Mouse (Mus musculus) frontal cortex, postnatal 36 days (tissue): Measurements from ENCODE around the gene Ftsj3.
"Not testable (repeated sequence)": the region's sequence is repeated elsewhere in the genome, so short reads cannot be mapped to it uniquely, and the experiment has no call there.

ENCODE experiments used
- DNase-seq, 2 experiments: peaks; one replicate each; pipeline ENCODE4 v3.0.0; 2022; ENCODE audit warnings: low spot score in 2 of 2

Gene Ftsj3

GRCm38 (mm10) chr11:106268326-106269059, 12.6 kb upstream of the Ftsj3 start:
- peak; percentile 39 for DNase-seq

GRCm38 (mm10) chr11:106267871-106268270, 12.0 kb upstream of the Ftsj3 start:
- no peak for DNase-seq

DNA sequence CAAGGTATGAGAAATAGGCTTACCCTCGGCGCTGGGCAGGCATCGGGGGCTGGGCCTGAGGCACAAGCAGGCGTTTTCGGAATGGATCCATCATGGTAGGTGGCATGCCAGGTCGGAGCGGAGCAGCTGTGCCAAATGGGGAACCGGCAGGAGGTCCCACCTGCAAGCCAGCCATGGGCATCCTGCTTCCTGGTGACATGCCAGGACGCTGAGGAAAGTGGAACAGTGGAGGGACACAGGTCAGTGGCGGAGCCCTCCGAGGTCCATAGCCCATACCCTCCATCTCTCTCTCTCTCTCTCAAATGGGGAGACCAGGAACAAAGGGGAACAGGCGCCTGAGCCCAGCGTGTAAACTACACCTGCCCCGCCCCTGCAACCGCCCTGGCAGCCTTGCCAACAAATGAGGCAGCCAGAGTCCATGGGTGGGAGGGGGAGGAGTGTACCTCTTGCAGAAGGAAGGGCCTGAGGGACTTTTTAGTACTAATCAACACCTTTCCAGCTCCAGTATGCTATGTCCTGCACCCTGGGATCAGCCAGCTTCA, 11.5 kb upstream of the Ftsj3 start:
- DNase-seq = no peak

- no peak for DNase-seq
Measured at GRCm38 (mm10) chr11:106266431-106266830, 10.6 kb upstream of the Ftsj3 start.

- DNase-seq = no peak
Measured at GRCm38 (mm10) chr11:106265570-106265969, 9.7 kb upstream of the Ftsj3 start.

GRCm38 (mm10) chr11:106264988-106265387, 9.1 kb upstream of the Ftsj3 start:
- DNase-seq = no peak

GRCm38 (mm10) chr11:106263963-106264362, 8.1 kb upstream of the Ftsj3 start:
- no peak for DNase-seq

- no peak for DNase-seq
Measured at GRCm38 (mm10) chr11:106260826-106261450, 5.1 kb upstream of the Ftsj3 start.

DNA sequence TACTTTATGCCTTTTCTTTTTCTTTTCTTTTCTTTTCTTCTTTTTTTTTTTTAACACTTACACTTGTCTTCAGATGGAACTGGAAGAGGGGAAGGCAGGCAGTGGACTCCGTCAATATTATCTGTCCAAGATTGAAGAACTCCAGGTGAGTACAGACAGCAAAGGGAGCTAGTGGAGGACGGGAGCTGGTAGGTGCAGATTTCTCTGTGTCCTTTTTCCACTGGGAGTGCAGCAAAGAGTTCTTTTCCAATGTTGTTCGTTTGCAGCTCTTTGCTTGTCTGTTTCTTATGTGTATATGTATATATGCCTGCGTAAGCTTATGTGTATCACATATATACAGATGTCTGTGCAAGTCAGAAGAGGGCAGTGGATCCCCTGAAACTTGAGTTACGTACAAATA, 896 bp upstream of the Ftsj3 start:
- no peak for DNase-seq

DNA sequence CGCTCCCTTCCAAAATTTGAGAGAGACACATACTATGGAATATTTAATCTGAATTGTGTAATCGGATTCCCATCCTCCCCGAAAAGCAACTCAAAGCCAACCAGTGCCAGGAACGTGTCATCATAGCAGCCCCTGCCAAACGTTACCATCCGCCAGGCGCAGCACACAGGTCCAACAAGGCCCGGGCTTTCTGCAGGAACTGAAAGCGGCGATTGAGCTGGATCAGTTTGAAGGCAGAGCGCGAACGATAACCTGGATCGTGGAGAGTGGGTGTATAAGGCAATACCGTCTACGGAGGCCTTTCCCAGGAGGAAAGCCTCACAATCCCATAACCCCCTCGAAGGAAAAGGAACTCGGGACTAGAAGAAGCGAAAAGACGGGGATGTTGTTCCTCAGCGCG, 705 bp downstream of the Ftsj3 start:
- DNase-seq = no peak

DNA sequence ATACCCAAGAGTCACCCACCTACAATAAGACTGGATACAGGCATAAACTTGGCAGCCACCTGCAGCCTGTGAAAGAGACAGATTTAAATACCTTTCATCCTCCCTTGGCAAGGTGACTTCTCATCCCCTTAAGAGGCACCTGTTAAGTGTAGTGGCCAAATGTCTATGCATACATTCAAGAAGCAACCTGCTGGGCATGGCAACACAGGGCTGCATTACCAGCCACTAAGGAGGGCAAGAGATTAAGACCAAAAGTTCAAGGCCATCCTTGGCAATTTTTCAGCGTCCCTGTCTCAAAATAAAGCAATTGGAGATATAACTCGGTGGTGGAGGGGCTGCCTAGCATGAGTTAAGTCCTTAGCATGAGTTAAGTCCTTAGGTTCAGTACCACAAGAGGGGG, 1.1 kb downstream of the Ftsj3 start:
- no peak for DNase-seq

DNA sequence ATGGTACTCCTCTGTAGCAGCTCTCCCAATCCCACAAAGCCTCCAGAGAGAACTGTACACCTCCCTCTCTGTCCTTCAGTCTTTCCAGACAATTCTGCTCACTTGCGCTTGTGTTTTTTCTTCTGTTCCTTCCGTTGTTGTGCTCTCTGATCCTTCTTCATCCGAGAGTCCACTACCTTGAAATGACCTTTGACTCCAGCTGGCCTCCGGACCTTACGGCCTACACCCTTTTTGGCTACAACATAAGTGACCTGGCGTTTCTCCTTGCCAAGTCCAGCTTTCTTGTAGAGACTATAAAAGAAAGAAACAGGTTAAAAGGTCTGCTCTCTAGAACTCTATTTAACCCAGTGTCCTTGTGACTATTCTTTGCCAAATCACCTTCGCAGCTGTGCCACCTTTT, 6.6 kb downstream of the Ftsj3 start:
- no peak for DNase-seq

- no peak for DNase-seq
Measured at GRCm38 (mm10) chr11:106246834-106247233, 9.0 kb downstream of the Ftsj3 start.

- DNase-seq = not testable (repeated sequence)
Measured at GRCm38 (mm10) chr11:106233978-106234377, 21.9 kb downstream of the Ftsj3 start.

DNA sequence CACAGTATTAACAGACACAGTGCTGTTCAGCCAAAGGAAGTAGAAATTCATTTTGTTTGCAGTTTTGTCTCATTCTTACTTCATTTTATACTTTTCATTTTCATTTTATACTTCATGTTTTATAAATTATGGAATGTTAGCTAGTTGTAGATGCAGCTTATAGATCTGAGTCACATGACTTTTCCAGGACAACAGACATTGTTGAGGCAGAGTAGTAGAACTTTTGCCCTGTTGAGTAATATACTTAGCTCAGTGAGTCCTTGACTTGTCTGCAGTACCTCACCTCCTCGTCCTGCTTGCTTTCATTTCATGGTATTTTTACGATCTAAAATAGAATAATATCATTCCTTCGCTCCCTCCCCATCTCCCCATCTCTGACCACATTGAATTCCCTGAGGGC, 35.3 kb downstream of the Ftsj3 start:
- DNase-seq = no peak

- peak; percentile 91 to 93 for DNase-seq
Measured at GRCm38 (mm10) chr11:106216730-106217490, 39.0 kb downstream of the Ftsj3 start, which contains the start of gene Ddx42. Gene Ddx42, plus strand, starts transcription at chr11:106216926.

DNA sequence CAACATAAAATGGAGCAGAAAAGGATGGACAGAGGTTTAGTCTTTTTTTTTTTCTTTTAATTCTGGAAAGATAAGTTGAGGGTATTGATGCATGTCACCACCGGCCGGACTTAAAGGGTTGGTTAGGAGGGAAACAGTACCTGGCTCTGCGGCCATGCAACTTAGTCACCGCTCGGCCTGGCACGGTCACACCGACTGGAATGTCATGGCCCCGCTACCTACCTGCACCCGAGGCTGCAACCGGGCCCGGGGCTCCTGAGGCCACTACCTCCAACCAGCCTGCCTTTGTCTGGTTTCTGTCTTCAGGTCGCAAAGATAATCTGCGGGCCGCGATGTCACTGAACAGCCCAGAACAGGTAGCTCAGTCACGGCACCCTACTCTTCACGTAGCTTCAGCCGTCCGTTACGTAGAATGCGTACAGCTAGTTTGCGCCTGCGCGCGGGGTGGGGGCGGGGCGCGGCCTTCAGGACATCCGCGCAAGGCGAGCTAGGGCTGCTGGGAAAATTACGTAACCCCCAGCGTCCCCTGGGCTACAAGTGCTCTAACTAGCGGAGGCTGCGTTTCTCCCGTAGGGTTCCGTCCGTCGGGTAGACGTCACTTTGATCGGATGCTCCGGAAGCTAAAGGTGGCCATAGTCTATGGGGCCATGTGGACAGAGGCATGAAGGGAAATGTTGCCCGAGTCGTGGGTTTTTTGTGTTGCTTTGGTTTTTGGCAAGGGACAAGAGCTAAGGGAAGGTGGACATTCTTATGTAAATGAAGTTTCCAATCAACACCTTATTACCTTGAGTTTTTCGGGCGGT, 39.8 kb downstream of the Ftsj3 start, which contains the start of gene Ccdc47:
TSS of gene Ccdc47 (minus strand) at position 418 of the 803 bp plus-strand sequence.
- DNase-seq = peak; percentile 95 to 97

GRCm38 (mm10) chr11:106215450-106215859, 40.4 kb downstream of the Ftsj3 start:
- DNase-seq = no peak

DNA sequence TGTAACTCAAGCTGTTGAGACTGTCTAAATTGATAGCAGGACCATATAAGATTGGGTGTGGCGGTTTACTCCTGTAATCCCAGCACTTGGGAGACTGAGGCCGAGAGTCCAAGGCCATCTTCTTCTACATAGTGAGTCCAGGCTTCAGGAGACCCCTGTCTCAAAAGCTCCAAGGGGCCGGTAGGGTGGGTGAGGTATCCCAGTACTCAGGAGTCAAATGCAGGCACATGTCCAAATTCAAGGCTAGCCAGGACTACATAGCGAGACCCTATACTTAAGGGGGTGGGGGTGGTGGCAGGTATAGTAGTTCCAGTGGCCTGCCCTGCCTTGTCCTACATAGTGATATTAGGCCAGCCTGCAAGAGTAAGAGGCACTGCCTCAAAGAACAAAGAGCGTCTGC, 41.0 kb downstream of the Ftsj3 start:
- DNase-seq = no peak

DNA sequence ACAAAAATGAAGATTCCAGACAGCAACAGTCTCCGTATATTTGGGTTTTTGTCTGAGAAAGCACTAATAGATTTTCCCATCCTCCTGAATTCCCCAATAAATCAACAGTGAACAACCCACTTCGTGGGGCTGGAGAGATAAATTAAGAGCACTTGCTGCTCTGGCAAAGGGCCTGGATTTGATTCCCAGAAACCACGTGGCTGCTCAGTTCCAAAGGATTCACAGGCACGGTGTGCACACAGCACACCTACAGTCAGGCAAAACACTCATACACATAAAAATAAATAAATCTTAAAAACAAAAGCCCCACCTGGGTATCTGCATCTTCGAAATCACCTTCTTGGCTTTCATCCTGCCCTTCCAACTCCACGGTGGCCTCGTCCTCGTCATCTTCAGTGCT, 43.1 kb downstream of the Ftsj3 start:
- no peak for DNase-seq

- DNase-seq = no peak
Measured at GRCm38 (mm10) chr11:106202123-106202465, 53.8 kb downstream of the Ftsj3 start, which contains the start of gene Strada. Gene Strada, minus strand, starts transcription at chr11:106202168.
